Mouse (Mus musculus) testis, adult 2 months (tissue): ENCODE results near the gene Rims1. TPM values are rescaled to one million over a fixed set of nuclear protein-coding genes. Genes with fewer than 3 reads are reported as not detected.

Experiments used
- H3K27ac ChIP-seq: fragments of 200-500 bp; 2 replicates; pipeline ENCODE4 v1.5.1; 2012; ENCODE audit warnings: low read depth, low read length; ENCODE audit not compliant: control insufficient read depth, insufficient read depth
- H3K27me3 ChIP-seq: fragments of 200-500 bp; 2 replicates; pipeline ENCODE4 v1.6.1; 2012; ENCODE audit warnings: mild to moderate bottlenecking, low read length, moderate library complexity; ENCODE audit not compliant: control insufficient read depth, insufficient read depth
- H3K36me3 ChIP-seq: fragments of 200-500 bp; 2 replicates; pipeline ENCODE4 v1.6.1; 2012; ENCODE audit warnings: mild to moderate bottlenecking, low read length; ENCODE audit not compliant: control insufficient read depth, insufficient read depth
- H3K4me1 ChIP-seq: fragments of 200-500 bp; 2 replicates; pipeline ENCODE4 v1.6.1; 2012; ENCODE audit warnings: low read length; ENCODE audit not compliant: control insufficient read depth, insufficient read depth
- H3K4me3 ChIP-seq: fragments of 200-500 bp; 2 replicates; pipeline ENCODE4 v1.5.1; 2012; ENCODE audit warnings: low read depth, mild to moderate bottlenecking, low read length, moderate library complexity, mixed read lengths; ENCODE audit not compliant: control insufficient read depth
- CTCF ChIP-seq: fragments of 200-500 bp; IDR thresholded peaks from 2 replicates; pipeline ENCODE4 v1.5.1; 2012; ENCODE audit warnings: low read depth, mild to moderate bottlenecking, inconsistent platforms, low read length, moderate library complexity; ENCODE audit not compliant: control insufficient read depth, insufficient read depth, insufficient replicate concordance
- POLR2A ChIP-seq: fragments of 200-500 bp; IDR thresholded peaks from 2 replicates; pipeline ENCODE4 v1.6.1; 2012; ENCODE audit warnings: low read depth, mild to moderate bottlenecking, inconsistent platforms, low read length, moderate library complexity; ENCODE audit not compliant: control insufficient read depth
- polyA plus RNA-seq: library from polyadenylated mRNA; depleted of rRNA; stranded (reverse); fragments of >200 nt; gene quantifications from 2 replicates; pipeline ENCODE4 v1.2.3, GENCODE M21; 2012

The Rims1 gene
- polyA plus RNA-seq, 1 experiment: 0.30 TPM

DNA sequence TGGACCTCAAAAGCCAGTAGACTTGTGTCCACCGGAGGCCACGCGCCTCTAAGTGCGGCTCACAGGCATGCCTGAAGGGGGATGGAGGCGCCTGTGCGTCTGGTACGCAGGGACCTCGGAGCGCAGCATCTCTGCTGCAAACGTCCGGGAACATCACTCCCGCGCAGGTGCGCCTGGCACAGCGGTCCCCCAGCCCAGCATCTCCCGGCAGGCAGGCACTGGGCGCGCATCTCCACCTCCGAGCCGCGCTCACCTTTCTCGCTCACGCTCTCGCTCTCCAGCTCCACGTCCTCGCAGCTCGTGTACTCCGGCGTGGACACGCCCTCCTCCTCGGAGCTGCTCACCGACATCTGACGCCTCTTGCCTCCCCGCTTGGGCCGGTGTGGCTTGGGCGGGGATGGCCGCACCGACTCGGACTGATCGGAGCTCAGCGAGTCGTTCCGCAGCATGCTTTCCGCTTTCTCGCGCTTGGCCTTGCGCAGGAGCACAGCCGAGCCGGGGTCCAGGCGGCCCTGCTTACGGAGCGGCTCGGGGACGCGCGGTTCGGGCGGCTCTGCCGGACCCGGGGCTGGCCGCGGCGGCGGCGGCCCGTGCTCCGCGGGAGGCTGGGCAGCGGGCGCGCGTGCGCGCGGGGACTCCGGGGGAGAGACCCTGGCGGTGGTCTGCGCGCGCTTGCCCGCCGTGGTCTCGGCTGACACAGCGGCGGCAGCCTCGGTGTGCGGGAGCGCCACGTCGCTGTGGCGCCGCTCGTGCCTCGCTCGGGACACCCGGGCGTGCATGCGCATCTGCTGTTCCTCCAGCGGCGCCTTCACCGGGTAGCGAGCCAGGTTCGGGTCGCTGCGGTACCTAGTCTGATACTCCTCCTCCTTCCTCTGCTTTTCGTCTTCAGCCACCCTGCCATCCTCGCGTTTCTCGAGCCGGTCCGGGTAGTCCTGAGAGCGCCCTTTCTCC is 272.4 kb downstream of the Rims1 start:
- Histone ChIP-seq H3K4me1 (peaks cover 11% of the 10 kb centered on the region), H3K27me3 (no peaks in the 10 kb centered on the region), H3K4me3 (peak overlapping the region; percentile 82), H3K36me3 (no peaks in the 10 kb centered on the region), H3K27ac (no peak overlapping the region)
- no peak for TF ChIP-seq POLR2A
- no peak for TF ChIP-seq CTCF

DNA sequence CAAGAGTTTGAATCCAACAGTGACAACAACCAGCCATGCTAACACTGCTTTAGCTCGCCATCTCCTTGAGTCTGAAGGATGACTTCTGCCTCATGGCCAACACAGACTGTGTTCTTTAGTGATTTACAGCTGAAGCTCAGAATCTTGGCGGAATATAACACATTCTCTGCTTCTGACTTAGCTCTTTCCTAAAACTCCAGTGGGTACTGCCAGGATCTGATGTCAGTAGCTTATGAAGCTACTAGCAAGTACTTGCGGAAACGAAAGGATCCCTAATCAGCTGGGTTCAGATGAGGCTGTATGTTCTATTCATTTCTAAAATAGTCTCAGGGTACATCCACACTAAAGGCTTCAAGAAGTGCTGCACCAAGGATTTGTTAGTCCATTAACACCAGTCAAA is 290.7 kb downstream of the Rims1 start:
- Histone ChIP-seq H3K27me3 (no peaks in the 10 kb centered on the region), H3K4me1 (no peaks in the 10 kb centered on the region), H3K4me3 (no peak overlapping the region), H3K27ac (no peak overlapping the region), H3K36me3 (no peaks in the 10 kb centered on the region)
- no peak for TF ChIP-seq CTCF
- no peak for TF ChIP-seq POLR2A

DNA sequence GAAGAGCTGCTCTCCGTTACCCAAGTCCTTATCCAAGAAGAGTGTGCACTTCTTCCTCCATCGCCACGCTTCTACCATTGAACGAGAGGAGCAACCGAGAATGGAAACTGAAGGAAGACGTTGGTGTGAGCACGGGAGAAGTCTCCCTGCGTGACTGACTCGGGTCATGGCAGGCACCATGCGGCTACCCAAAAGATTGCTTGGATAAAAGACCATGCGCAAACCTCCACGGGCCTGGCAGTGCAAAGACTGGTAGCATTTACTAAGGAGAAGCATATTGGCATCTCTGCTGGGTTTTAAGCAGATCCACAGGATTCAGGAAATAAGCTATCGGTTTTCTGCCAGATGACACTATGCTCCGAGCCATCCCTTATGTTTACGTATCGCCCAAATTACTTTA is 293.4 kb downstream of the Rims1 start:
- TF ChIP-seq POLR2A (no peak), CTCF (no peak)
- no peaks in the 10 kb centered on the region for H3K4me1 ChIP-seq
- H3K27me3 ChIP-seq: no peaks in the 10 kb centered on the region
- H3K27ac ChIP-seq: no peak overlapping the region
- H3K4me3 ChIP-seq: peak overlapping the region; percentile 34; the same call in 1 of the 2 replicates
- H3K36me3 ChIP-seq: no peaks in the 10 kb centered on the region

DNA sequence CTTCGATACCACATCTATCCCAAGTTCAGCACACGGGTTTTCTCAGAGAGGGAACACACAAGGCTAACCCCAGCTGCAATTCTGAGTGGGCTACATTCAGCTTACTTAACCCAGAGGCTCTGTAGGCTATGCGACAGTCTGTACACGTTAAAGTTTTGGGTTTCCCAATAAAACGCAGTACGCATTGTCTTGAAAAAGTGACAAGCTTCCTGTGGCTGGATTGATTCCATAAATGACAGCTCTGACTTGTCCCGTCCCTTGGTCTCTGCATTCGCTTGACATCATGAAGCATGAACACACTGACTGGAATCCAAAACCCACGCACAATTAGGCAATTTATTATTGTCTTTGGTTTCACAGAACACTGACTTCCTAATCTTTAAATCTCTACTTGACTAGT is 294.2 kb downstream of the Rims1 start:
- TF ChIP-seq CTCF (no peak), POLR2A (no peak)
- Histone ChIP-seq H3K27ac (no peak overlapping the region), H3K36me3 (no peaks in the 10 kb centered on the region), H3K4me1 (no peaks in the 10 kb centered on the region), H3K4me3 (no peak overlapping the region), H3K27me3 (no peaks in the 10 kb centered on the region)

DNA sequence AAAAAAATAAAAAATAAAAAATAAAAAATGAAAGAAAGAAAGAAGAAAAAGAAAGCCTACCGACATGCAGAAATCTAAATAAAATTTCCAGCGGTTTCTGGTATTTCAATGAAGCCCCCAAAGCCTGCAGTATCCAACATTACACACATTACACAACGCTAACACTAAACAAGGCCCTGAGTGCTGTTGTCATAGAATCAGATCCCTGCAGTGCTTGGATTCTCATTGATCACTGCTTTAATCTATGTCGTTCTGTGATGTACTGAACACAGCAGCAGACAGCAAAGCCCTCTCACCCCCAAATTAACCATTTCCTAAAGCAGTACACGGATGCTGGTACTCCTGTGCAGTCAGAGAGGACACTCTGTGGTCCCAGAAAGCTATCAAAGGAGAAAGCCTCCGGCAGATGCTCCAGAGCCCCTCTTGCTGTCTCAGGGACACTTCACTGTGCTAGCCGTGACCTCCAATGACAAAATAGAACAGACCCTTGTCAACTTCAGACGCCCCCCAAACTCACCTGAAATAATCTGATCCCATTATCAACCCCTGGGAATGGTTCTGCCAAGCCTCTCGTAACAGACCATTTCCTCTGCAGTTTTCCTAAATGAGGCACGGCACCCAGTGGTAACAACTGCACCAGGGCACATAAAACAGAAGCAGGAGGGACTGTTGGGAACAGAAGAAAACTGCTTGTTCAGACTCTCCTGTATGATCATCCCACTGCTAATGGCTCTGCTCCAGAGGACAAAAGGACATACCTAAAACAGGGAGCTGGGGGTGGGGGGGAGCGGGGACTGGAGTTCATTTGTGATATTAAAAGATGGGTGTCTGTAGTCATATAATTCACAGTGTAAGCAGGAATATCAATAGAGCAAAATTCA is 296.8 kb downstream of the Rims1 start:
- Histone ChIP-seq H3K4me3 (no peak overlapping the region), H3K27me3 (no peaks in the 10 kb centered on the region), H3K27ac (no peak overlapping the region), H3K36me3 (no peaks in the 10 kb centered on the region), H3K4me1 (no peaks in the 10 kb centered on the region)
- TF ChIP-seq CTCF (no peak), POLR2A (no peak)

DNA sequence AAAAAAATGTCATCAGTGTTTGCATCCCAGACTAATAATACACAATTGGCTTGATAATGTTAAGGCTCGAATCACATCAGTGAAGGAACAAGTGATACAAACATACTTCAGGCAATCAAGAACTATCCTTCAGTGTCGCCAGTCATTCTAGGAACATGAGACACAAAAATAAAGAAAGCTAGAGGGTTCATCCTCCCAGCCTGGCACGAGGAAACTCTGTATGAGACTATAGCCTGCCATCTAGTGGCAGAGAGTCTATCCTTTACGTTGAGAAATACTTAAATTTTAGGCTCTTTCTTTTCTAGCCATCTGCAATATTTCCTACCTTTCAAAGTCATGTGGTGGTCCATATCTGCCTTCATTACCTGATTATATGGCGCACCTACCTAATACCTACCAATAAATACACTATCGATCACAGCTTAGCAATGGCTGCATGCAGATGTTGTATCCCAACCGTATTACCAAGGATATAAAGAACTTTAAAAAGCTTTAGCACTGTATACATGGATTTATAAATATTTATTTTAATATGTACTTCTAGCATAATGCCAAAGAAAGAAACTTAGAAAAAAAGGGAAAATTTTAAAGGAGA is 318.4 kb downstream of the Rims1 start:
- TF ChIP-seq POLR2A (no peak), CTCF (no peak)
- Histone ChIP-seq H3K27ac (no peak overlapping the region), H3K36me3 (no peaks in the 10 kb centered on the region), H3K4me3 (no peak overlapping the region), H3K4me1 (no peaks in the 10 kb centered on the region), H3K27me3 (no peaks in the 10 kb centered on the region)

DNA sequence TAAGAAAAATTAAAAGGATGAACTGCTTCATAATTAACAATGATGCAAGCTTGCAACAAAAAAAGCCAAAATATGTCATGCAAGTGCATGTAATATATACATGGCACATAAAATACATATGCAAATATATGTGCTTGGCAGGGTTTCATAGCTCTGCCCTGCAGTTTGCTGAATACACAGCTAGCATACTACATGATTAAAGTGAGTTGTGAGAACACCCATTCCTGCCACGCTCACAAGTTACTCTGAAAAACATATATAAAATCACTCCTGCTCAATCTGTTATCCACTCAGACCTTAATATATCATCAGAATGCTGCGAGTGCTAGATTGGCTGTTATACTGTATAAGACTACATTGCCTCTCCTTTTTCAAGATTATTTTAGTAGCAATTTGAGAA is 329.6 kb downstream of the Rims1 start:
- H3K27ac ChIP-seq: no peak overlapping the region
- H3K4me1 ChIP-seq: no peaks in the 10 kb centered on the region
- TF ChIP-seq CTCF: no peak
- TF ChIP-seq POLR2A: no peak

More for the DNA sequence above, 329.6 kb downstream of the Rims1 start:
- Histone ChIP-seq H3K36me3 (no peaks in the 10 kb centered on the region), H3K4me3 (no peak overlapping the region), H3K27me3 (no peaks in the 10 kb centered on the region)
